Mouse (Mus musculus): Measurements from ENCODE around the gene Plekhm1. TPM values are rescaled to one million over a fixed set of nuclear protein-coding genes. Genes with fewer than 3 reads are reported as not detected.

The Plekhm1 gene
- polyA plus RNA-seq, 1 experiment = 8.3 TPM

DNA sequence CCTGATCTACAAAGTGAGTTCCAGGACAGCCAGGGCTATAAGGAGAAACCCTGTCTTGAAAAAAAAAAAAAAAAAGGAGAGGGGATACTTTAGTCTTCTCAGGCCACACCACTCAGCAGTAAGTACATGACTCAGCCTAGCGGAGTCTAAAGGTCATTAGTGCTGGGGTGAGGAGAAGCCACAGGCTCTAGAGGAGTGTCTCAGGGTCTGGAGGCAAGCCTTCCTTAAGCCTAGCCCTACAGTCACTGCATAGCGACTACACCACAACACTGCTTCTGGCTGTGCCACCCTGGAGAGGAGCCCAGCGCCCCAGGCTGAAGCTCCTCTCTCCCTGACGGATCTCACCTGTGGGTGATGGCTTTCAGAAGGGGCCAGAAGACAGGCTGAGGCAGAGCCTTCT, 15.8 kb downstream of the Plekhm1 start:
- Histone ChIP-seq H3K4me1 (ENCODE audit: control insufficient read depth, insufficient read depth, low read length) (peaks cover 9% of the 10 kb centered on the region; the same call in 1 of the 2 replicates), H3K27ac (ENCODE audit: insufficient read depth, low read length) (no peak overlapping the region), H3K4me3 (ENCODE audit: insufficient read depth, low read length) (no peak overlapping the region)
- TF ChIP-seq POLR2A (IDR thresholded peaks at IDR 0.05; ENCODE audit: low read depth, low read length) = no peak
- no peak for TF ChIP-seq CTCF (IDR thresholded peaks at IDR 0.05; ENCODE audit: borderline replicate concordance, insufficient read depth, low read length)

DNA sequence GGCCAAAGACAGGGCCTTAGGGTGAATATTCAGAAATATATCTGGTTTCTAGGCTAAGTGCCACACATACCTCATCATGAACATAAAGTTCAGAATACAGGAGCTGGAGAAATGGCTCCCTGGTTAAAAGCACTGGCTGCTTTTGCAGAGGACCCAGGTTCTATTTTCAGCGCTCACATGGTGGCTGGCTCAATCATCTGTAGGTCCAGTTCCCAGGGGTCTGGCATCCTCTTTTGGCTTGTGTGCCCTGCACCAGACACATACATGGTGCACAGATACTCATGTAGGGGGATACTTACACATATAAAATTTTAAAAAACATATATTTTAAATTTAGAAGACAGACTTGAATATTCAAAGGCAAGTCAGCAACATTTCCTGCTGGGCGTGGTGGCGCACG, 16.3 kb downstream of the Plekhm1 start:
- Histone ChIP-seq H3K27ac (ENCODE audit: insufficient read depth, low read length) (no peak overlapping the region), H3K4me1 (ENCODE audit: control insufficient read depth, insufficient read depth, low read length) (peaks cover 9% of the 10 kb centered on the region; the same call in 1 of the 2 replicates)
- TF ChIP-seq CTCF (IDR thresholded peaks at IDR 0.05; ENCODE audit: borderline replicate concordance, insufficient read depth, low read length) (no peak), POLR2A (IDR thresholded peaks at IDR 0.05; ENCODE audit: low read depth, low read length) (no peak)

DNA sequence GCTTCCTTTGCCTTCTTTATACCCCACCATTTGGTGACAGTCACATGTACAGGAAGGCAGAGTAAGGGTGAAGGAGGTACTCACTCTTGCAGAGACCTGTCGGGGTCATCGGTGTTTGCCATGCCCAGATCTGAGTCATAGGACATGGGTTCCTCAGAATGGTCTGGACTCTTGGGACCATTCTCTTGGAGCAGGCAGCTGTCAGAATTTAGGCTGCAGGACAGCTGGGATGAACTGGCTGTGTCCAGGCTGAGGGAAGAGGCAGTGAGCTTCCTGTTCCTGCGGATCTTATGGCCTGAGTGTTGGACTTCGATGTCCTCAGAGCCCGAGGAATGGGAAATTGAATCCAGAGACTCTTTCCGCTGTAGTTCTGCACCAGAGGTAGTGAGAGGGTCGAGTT, 17.9 kb downstream of the Plekhm1 start:
- H3K4me1 ChIP-seq (ENCODE audit: control insufficient read depth, insufficient read depth, low read length) = peaks cover 5% of the 10 kb centered on the region; the same call in 1 of the 2 replicates
- TF ChIP-seq POLR2A (IDR thresholded peaks at IDR 0.05; ENCODE audit: low read depth, low read length) (no peak), CTCF (IDR thresholded peaks at IDR 0.05; ENCODE audit: borderline replicate concordance, insufficient read depth, low read length) (no peak)
- no peak overlapping the region for H3K4me3 ChIP-seq (ENCODE audit: insufficient read depth, low read length)
- no peak overlapping the region for H3K27ac ChIP-seq (ENCODE audit: insufficient read depth, low read length)

More for the DNA sequence above, 16.3 kb downstream of the Plekhm1 start:
- no peak overlapping the region for H3K4me3 ChIP-seq (ENCODE audit: insufficient read depth, low read length)

DNA sequence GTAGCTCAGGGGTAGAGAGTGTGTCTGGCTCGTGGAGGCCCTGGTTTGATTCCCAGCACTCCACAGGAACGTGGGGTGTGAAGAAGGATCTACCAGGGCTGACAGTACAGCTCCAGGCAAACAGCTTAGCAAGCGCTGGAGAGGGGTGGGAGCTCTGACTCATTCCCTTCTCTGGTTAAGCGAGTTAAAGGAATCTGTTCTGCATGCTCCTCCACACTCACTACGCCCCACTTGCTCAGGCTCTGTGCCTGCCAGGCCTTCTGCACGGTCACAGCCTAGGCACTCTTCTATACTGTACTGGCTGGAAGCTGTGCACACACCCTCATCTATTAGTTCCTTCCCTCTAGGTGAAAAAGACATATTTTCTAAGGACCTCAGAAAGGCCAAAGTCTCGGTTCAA, 18.5 kb downstream of the Plekhm1 start:
- Histone ChIP-seq H3K27ac (ENCODE audit: insufficient read depth, low read length) (no peak overlapping the region), H3K4me3 (ENCODE audit: insufficient read depth, low read length) (no peak overlapping the region), H3K4me1 (ENCODE audit: control insufficient read depth, insufficient read depth, low read length) (peaks cover 5% of the 10 kb centered on the region; the same call in 1 of the 2 replicates)
- TF ChIP-seq CTCF (IDR thresholded peaks at IDR 0.05; ENCODE audit: borderline replicate concordance, insufficient read depth, low read length) (no peak), POLR2A (IDR thresholded peaks at IDR 0.05; ENCODE audit: low read depth, low read length) (no peak)

DNA sequence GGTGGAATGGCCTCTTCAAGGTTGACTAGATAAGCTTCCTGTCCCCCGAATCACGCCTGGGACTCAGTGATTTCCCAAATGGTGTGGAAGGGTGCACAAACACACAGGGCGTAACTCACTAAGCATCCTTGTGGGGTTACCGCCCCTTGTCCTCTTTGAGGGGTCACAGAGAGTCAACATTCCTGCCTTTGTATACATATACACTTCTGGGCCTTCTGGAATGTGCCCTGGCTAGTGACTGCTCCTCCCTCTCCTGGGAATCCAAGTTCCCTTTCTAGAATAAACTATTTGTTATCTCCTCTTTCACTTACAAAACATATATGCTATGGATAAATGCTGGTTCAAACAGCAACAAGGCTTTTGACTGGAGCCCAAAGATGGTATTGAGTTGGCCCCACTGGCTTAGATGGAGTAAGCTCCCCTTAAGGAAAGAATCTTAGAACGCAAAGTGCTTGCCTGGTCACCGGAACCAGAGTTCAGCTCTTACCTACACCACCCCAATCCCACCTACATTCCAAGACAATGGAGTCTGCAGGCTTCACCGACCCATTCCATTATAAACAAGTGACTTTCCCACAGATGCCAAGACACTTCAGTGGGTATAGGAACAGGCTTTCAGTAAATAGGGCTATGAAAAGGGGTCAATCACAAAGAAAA, 24.5 kb downstream of the Plekhm1 start:
- Histone ChIP-seq H3K4me1 (ENCODE audit: control insufficient read depth, insufficient read depth, low read length) (peaks cover 11% of the 10 kb centered on the region), H3K27ac (ENCODE audit: insufficient read depth, low read length) (no peak overlapping the region), H3K4me3 (ENCODE audit: insufficient read depth, low read length) (no peak overlapping the region)
- no peak for TF ChIP-seq POLR2A (IDR thresholded peaks at IDR 0.05; ENCODE audit: low read depth, low read length)
- TF ChIP-seq CTCF (IDR thresholded peaks at IDR 0.05; ENCODE audit: borderline replicate concordance, insufficient read depth, low read length) = no peak

DNA sequence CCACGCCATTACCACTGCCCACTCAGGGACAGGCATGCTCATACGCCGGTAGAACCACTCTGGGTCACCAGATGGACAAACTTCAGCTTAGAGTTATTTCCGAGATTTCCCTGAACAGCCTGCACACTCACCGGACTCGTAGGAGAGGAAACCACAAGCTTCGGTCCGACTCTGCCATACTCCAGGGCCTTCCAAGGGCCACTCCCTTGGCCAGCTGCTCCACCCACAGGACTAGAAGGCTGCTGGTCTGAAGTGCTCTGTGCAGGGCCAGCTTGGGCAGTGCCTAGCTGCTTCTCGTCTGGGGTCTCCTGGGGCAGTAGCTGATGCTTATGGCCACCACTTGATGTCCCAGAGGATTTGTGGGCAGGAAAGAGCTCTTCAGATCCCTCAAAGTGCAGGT, 25.7 kb downstream of the Plekhm1 start:
- H3K4me3 ChIP-seq (ENCODE audit: insufficient read depth, low read length) = no peak overlapping the region
- H3K27ac ChIP-seq (ENCODE audit: insufficient read depth, low read length) = no peak overlapping the region
- TF ChIP-seq POLR2A (IDR thresholded peaks at IDR 0.05; ENCODE audit: low read depth, low read length) (no peak), CTCF (IDR thresholded peaks at IDR 0.05; ENCODE audit: borderline replicate concordance, insufficient read depth, low read length) (no peak)
- H3K4me1 ChIP-seq (ENCODE audit: control insufficient read depth, insufficient read depth, low read length) = peaks cover 16% of the 10 kb centered on the region

DNA sequence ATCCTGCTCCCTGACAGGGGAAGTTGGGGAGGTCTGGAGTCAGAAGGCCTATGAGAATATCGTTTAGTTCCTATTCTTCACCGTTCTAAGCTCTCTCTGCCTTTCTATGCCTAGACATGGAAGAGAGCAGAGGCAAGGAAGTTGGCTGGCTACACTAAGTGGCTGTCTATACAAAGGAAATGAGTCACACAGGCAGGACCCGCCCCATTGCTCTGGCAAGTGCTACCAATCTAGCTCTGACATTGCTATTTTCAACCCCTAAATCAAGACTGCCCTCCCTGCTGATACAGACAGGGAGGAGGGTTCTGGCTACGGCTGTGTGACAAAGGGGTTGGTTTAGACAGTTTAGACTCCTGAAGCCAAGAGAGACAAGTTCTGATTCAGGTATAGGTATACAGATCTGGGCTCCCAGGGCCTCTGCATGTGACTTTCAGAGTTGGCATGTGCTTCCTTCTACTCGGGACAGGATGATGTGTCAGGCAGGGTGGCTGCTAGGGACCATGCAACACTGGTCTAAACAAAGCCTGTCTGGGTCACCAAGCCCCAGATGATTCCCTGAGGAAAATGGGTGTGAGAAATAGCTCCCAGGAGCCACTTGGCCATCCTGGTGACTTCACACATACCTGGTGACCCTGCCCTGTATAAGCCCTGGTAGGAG, 30.4 kb downstream of the Plekhm1 start:
- H3K4me3 ChIP-seq (ENCODE audit: insufficient read depth, low read length) = no peak overlapping the region
- TF ChIP-seq POLR2A (IDR thresholded peaks at IDR 0.05; ENCODE audit: low read depth, low read length) (peak; percentile 37; the same call in 1 of the 2 replicates), CTCF (IDR thresholded peaks at IDR 0.05; ENCODE audit: borderline replicate concordance, insufficient read depth, low read length) (no peak)
- H3K4me1 ChIP-seq (ENCODE audit: control insufficient read depth, insufficient read depth, low read length) = peaks cover 14% of the 10 kb centered on the region
- H3K27ac ChIP-seq (ENCODE audit: insufficient read depth, low read length) = peak overlapping the region; percentile 88

DNA sequence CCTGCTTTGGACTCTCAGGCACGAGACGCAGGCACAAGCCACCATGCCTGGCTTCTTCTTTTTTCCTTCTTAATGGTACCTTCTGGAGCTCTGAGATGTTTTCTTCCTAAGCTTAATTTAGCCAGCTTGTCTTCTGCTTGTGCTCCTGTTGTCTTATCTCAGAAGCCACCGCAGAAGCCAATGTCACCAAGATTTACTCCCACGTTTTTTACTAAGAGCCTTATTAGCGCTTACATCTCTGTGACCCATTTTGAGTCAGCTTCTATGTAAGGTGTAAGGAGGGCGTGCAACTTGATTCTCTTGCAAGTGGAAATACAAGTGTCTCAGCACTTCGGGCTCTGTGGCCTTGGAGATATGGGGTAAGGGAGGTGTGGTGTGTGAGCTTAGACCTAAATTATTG, 31.0 kb downstream of the Plekhm1 start:
- Histone ChIP-seq H3K4me3 (ENCODE audit: insufficient read depth, low read length) (no peak overlapping the region), H3K27ac (ENCODE audit: insufficient read depth, low read length) (peak overlapping the region; percentile 88), H3K4me1 (ENCODE audit: control insufficient read depth, insufficient read depth, low read length) (peaks cover 14% of the 10 kb centered on the region)
- TF ChIP-seq POLR2A (IDR thresholded peaks at IDR 0.05; ENCODE audit: low read depth, low read length) = no peak
- TF ChIP-seq CTCF (IDR thresholded peaks at IDR 0.05; ENCODE audit: borderline replicate concordance, insufficient read depth, low read length) = no peak

DNA sequence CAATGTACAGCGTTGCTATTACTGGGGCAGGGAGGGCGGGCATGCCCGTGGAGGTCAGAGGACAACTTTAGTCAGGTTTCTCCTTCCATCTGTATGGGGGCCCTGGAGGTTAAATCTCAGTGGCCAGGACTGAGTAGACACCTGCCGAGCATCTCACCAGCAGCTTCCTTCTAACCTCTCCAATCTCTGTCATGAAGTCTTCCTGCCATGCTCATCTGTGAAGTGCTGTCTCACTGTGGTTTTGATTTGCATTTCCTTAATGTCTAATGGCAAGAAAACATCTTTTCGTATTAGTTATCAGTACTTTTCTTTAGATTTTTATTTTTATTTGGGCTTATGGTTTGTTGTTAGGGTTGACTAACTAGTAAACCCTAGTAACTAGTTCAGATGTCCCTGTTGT, 32.0 kb downstream of the Plekhm1 start:
- Histone ChIP-seq H3K4me1 (ENCODE audit: control insufficient read depth, insufficient read depth, low read length) (peaks cover 14% of the 10 kb centered on the region), H3K27ac (ENCODE audit: insufficient read depth, low read length) (no peak overlapping the region), H3K4me3 (ENCODE audit: insufficient read depth, low read length) (no peak overlapping the region)
- TF ChIP-seq CTCF (IDR thresholded peaks at IDR 0.05; ENCODE audit: borderline replicate concordance, insufficient read depth, low read length) = no peak
- TF ChIP-seq POLR2A (IDR thresholded peaks at IDR 0.05; ENCODE audit: low read depth, low read length) = no peak

DNA sequence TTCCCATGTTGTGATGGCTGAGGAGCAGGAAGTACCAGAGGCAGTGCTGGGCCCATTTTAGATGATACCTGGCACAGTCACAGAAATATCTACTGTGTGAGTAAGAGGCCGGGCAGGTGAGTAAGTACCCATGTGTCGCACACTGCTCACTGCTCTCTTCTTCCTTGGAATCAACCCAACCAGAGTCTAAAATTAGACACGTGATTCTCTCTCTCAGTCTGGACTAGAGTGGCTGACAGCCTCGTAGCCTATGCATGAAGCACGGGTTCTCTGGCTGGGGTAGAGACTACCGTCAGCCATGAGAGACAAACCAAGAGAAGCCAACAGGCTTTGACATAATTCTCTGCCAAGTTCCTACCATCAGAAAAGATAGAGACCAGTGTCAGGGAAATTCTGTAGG, 34.1 kb downstream of the Plekhm1 start:
- Histone ChIP-seq H3K4me3 (ENCODE audit: insufficient read depth, low read length) (no peak overlapping the region), H3K27ac (ENCODE audit: insufficient read depth, low read length) (no peak overlapping the region), H3K4me1 (ENCODE audit: control insufficient read depth, insufficient read depth, low read length) (peaks cover 10% of the 10 kb centered on the region)
- TF ChIP-seq POLR2A (IDR thresholded peaks at IDR 0.05; ENCODE audit: low read depth, low read length) (no peak), CTCF (IDR thresholded peaks at IDR 0.05; ENCODE audit: borderline replicate concordance, insufficient read depth, low read length) (no peak)

Measured in embryonic fibroblast, embryonic 13.5 days (primary cell).